Mouse (Mus musculus) lung, adult 2 months (tissue): Measurements from ENCODE around the gene Nfkb2. TPM values are rescaled to one million over a fixed set of nuclear protein-coding genes. Genes with fewer than 3 reads are reported as not detected.

Source experiments
- DNase-seq: peaks from one replicate; pipeline ENCODE4 v3.0.0; 2022
- H3K4me1 ChIP-seq: fragments of 200-500 bp; 2 replicates; pipeline ENCODE4 v1.6.1; 2011; ENCODE audit warnings: low read length; ENCODE audit not compliant: control insufficient read depth, insufficient read depth
- H3K4me3 ChIP-seq: fragments of 200-500 bp; replicated peaks from 2 replicates; pipeline ENCODE3; 2011; ENCODE audit warnings: low read depth, mild to moderate bottlenecking, control low read depth, low read length; ENCODE audit errors: extremely low read depth
- CTCF ChIP-seq: fragments of 200-500 bp; IDR thresholded peaks from 2 replicates; pipeline ENCODE4 v1.5.1; 2011; ENCODE audit warnings: mild to moderate bottlenecking, low read length, control low read depth; ENCODE audit not compliant: insufficient read depth
- POLR2A ChIP-seq: fragments of 200-500 bp; IDR thresholded peaks from 2 replicates; pipeline ENCODE4 v1.6.1; 2011; ENCODE audit warnings: low read depth, mild to moderate bottlenecking, control low read depth, low read length, borderline replicate concordance; ENCODE audit errors: extremely low read depth
- WGBS: fragments of 180-500 bp; shearing (Covaris S2); methylation state at CpG from one replicate; pipeline ENCODE4 v1.1.7; 2018; 5-methylcytosine and 5-hydroxymethylcytosine counted together
- polyA plus RNA-seq: library from polyadenylated mRNA; depleted of rRNA; stranded (reverse); fragments of >200 nt; gene quantifications from 2 replicates; pipeline ENCODE4 v1.2.3, GENCODE M21; 2012

The Nfkb2 gene
- polyA plus RNA-seq, 1 experiment, result 60.6 TPM

DNA sequence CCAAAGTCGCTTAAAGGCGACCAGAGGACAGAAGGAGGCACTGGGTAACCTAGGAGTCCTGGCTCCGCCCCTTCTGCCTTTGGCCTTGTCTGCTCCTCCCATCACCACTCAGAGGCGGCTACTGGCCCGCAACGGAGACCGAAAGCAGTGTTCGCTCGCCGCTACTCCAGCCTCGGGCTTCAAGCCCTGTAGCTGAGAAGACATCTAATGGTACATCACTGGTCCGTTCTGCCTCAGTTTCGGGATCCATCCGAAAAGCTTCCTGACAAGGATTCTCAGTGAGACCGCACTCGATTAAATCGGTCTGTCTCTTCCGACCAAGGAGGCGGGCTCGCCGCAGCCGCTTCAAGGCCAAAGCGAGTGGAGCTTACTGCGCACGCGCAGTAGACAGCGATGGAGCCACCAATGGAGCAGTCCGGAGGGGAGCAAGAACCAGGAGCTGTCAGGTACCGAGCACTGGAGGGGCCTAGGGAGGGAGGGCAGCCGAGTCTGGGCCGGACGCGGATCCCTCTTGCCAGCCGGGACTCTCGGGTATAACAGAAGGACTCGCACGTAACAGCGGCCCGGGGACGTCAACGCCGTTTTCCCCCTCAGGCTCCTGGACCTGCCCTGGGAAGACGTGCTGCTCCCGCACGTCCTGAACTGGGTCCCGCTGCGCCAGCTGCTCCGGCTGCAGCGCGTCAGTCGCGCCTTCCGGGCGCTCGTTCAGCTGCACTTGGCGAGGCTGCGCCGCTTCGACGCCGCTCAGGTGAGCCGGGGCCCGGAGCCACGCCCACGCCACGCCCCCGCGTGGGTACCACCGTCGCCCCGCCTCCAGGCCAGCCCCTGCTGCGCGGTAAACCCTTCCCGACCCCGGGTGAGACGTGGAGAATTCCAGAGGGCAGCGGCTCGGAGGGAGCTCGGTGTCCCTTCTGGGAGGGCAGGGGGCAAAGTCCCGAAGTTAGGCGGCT lies 24.2 kb downstream of the Nfkb2 start, which contains the start of gene Fbxl15:
Gene Fbxl15, plus strand, starts transcription at position 104 of the 950 bp plus-strand sequence.
- DNase-seq, result peak; percentile 92
- peaks cover 7% of the 10 kb centered on the region for H3K4me1 ChIP-seq
- WGBS, result under 1% methylated on average over 80 of the region's 81 CpGs
- H3K4me3 ChIP-seq, result peak within 1 kb of the TSS; percentile 95
- TF ChIP-seq CTCF (no peak), POLR2A (peak; percentile 57; the same call in 1 of the 2 replicates)

GRCm38 (mm10) chr19:46329031-46329641 lies 25.0 kb downstream of the Nfkb2 start:
- TF ChIP-seq POLR2A, result no peak
- no peak for TF ChIP-seq CTCF
- Histone ChIP-seq H3K4me3 (peak overlapping the region; percentile 95), H3K4me1 (peaks cover 7% of the 10 kb centered on the region)
- WGBS, result 3% methylated on average over 54 of the region's 54 CpGs
- DNase-seq, result no peak

DNA sequence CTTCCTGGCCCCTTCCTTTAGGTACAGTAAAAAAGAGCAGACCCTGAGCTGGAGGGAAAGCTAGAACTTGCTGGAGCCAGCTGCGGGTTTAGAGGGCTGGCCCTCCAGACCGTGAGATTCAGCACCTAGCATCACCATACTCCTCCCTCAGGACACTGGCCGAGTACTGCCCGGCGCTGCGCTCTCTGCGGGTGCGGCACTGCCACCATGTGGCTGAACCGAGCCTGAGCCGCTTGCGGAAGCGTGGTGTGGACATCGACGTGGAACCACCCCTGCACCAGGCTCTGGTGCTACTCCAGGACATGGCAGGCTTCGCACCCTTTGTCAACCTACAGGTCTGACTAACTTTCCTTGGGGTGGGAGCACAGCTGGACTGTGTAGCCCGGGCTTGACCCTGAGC lies 25.8 kb downstream of the Nfkb2 start:
- H3K4me3 ChIP-seq, result no peak overlapping the region
- peaks cover 7% of the 10 kb centered on the region for H3K4me1 ChIP-seq
- TF ChIP-seq POLR2A (no peak), CTCF (peak; percentile 80)
- 4% methylated on average over 16 of the region's 16 CpGs for WGBS
- DNase-seq, result peak; percentile 83

GRCm38 (mm10) chr19:46330696-46331095 lies 26.6 kb downstream of the Nfkb2 start:
- peaks cover 7% of the 10 kb centered on the region for H3K4me1 ChIP-seq
- 92% methylated on average over 12 of the region's 12 CpGs for WGBS
- no peak for DNase-seq
- TF ChIP-seq CTCF (no peak), POLR2A (no peak)
- H3K4me3 ChIP-seq, result no peak overlapping the region

- 91% methylated on average over 14 of the region's 14 CpGs for WGBS
- H3K4me3 ChIP-seq, result no peak overlapping the region
- H3K4me1 ChIP-seq, result peaks cover 7% of the 10 kb centered on the region
- no peak for DNase-seq
- TF ChIP-seq CTCF (no peak), POLR2A (no peak)
Observed at GRCm38 (mm10) chr19:46331326-46331725, 27.2 kb downstream of the Nfkb2 start.

GRCm38 (mm10) chr19:46331936-46332335 lies 27.8 kb downstream of the Nfkb2 start:
- 85% methylated on average over 3 of the region's 3 CpGs for WGBS
- Histone ChIP-seq H3K4me1 (peaks cover 7% of the 10 kb centered on the region), H3K4me3 (no peak overlapping the region)
- no peak for DNase-seq
- TF ChIP-seq CTCF, result no peak
- TF ChIP-seq POLR2A, result no peak

DNA sequence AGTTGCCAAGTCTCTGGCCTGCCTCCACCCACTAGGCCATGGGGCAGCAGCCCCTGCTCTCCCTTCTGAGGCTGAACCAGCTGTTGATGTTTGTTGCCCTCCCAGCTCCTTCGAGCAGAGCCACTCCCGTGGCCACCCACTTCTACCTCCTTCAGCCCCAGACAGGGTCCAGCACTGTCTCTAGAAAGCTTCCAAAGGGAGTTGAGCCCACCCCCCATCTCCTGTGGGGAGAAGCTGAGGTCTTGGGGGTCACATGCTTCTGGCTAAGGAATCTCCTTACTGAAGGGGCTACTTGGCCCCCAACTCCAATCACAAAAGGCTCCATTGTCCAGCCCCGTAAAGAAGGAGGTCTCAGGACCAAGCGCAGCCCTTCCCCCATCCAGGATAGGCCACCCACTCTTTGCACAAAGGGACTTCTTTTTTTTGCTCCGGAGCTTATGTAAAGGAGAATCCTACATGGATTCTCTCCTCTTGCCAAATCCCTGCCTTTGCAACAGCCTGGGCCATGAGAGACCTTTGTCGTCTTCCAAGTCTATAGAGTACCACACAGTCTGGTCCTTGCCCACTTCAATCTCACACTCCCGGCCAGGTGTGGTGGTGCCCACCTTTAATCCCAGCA lies 28.7 kb downstream of the Nfkb2 start:
- DNase-seq, result no peak
- Histone ChIP-seq H3K4me3 (no peak overlapping the region), H3K4me1 (peaks cover 5% of the 10 kb centered on the region; the same call in 1 of the 2 replicates)
- WGBS, result 68% methylated on average over 7 of the region's 7 CpGs
- TF ChIP-seq POLR2A (no peak), CTCF (no peak)

- DNase-seq, result no peak
- 84% methylated on average over 3 of the region's 3 CpGs for WGBS
- peaks cover 9% of the 10 kb centered on the region; the same call in 1 of the 2 replicates for H3K4me1 ChIP-seq
- H3K4me3 ChIP-seq, result no peak overlapping the region
- no peak for TF ChIP-seq POLR2A
- no peak for TF ChIP-seq CTCF
Observed at GRCm38 (mm10) chr19:46333906-46334305, 29.8 kb downstream of the Nfkb2 start.

GRCm38 (mm10) chr19:46337719-46338330 lies 33.7 kb downstream of the Nfkb2 start:
- WGBS, result 32% methylated on average over 15 of the region's 15 CpGs
- peak overlapping the region; percentile 68 for H3K4me3 ChIP-seq
- peaks cover 9% of the 10 kb centered on the region; the same call in 1 of the 2 replicates for H3K4me1 ChIP-seq
- TF ChIP-seq CTCF (no peak), POLR2A (no peak)
- DNase-seq, result no peak
